Mouse (Mus musculus): ENCODE data around the gene Trnp1. TPM values are rescaled to one million over a fixed set of nuclear protein-coding genes. Genes with fewer than 3 reads are reported as not detected.

Trnp1 gene
- polyA plus RNA-seq, 1 experiment from 2014 or later: not detected

DNA sequence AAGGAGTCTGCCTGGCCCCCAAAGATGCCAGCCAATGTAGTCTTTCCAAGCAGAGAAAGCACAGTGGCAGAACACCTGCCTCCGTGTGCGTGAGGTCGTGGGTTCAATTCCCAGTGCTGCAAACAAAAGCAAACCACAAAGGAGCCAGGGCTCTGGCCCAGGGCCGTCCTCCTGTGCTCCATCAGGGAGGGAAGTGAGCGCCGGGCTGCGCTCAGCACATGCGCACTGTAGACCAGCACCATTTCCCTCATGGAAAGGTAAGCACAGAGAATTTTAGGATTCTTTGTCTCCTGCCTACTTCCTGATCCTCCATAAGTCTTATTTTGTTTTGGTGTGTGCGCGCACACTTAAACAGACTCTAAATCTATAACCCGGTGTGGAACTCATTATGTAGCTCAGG lies 50.4 kb downstream of the Trnp1 start:
- no peak for ATAC-seq
- H3K4me1 ChIP-seq (ENCODE audit: insufficient read depth): no peaks in the 10 kb centered on the region
- H3K4me3 ChIP-seq (ENCODE audit: low read depth, low read length): no peak overlapping the region
- H3K9ac ChIP-seq (replicated peaks): no peak overlapping the region
- no peaks in the 10 kb centered on the region for H3K9me3 ChIP-seq (ENCODE audit: low read length)
- no peaks in the 10 kb centered on the region for H3K36me3 ChIP-seq (replicated peaks; ENCODE audit: insufficient read depth, low read length)
- H3K27ac ChIP-seq (ENCODE audit: low read depth): no peak overlapping the region
- DNase-seq: no peak
- 68% methylated on average over 11 of the region's 11 CpGs for WGBS (ENCODE audit: insufficient replicate concordance)
- no peak for TF ChIP-seq CTCF (IDR thresholded peaks at IDR 0.05; ENCODE audit: low read depth)
- TF ChIP-seq EP300 (IDR thresholded peaks at IDR 0.05; ENCODE audit: low read depth): no peak
- no peak overlapping the region for H3K4me2 ChIP-seq (ENCODE audit: low read depth, low read length)
- H3K27me3 ChIP-seq (ENCODE audit: insufficient read depth, low read length): no peaks in the 10 kb centered on the region

GRCm38 (mm10) chr4:133447366-133447765 lies 51.0 kb downstream of the Trnp1 start:
- Histone ChIP-seq H3K27me3 (ENCODE audit: insufficient read depth, low read length) (no peaks in the 10 kb centered on the region), H3K36me3 (replicated peaks; ENCODE audit: insufficient read depth, low read length) (no peaks in the 10 kb centered on the region), H3K9ac (replicated peaks) (no peak overlapping the region), H3K4me2 (ENCODE audit: low read depth, low read length) (no peak overlapping the region), H3K9me3 (ENCODE audit: low read length) (no peaks in the 10 kb centered on the region), H3K4me3 (ENCODE audit: low read depth, low read length) (no peak overlapping the region), H3K27ac (ENCODE audit: low read depth) (no peak overlapping the region), H3K4me1 (ENCODE audit: insufficient read depth) (no peaks in the 10 kb centered on the region)
- ATAC-seq (no peak), DNase-seq (no peak)
- TF ChIP-seq EP300 (IDR thresholded peaks at IDR 0.05; ENCODE audit: low read depth) (no peak), CTCF (IDR thresholded peaks at IDR 0.05; ENCODE audit: low read depth) (no peak)
- 53% methylated on average over 5 of the region's 5 CpGs for WGBS (ENCODE audit: insufficient replicate concordance)

GRCm38 (mm10) chr4:133445727-133446126 lies 52.6 kb downstream of the Trnp1 start:
- H3K4me1 ChIP-seq (ENCODE audit: insufficient read depth): no peaks in the 10 kb centered on the region
- no peaks in the 10 kb centered on the region for H3K36me3 ChIP-seq (replicated peaks; ENCODE audit: insufficient read depth, low read length)
- no peak overlapping the region for H3K27ac ChIP-seq (ENCODE audit: low read depth)
- DNase-seq (no peak), ATAC-seq (no peak)
- H3K4me2 ChIP-seq (ENCODE audit: low read depth, low read length): no peak overlapping the region
- H3K9me3 ChIP-seq (ENCODE audit: low read length): no peaks in the 10 kb centered on the region
- no peak overlapping the region for H3K4me3 ChIP-seq (ENCODE audit: low read depth, low read length)
- TF ChIP-seq EP300 (IDR thresholded peaks at IDR 0.05; ENCODE audit: low read depth): no peak
- no peak for TF ChIP-seq CTCF (IDR thresholded peaks at IDR 0.05; ENCODE audit: low read depth)
- no peaks in the 10 kb centered on the region for H3K27me3 ChIP-seq (ENCODE audit: insufficient read depth, low read length)
- no peak overlapping the region for H3K9ac ChIP-seq (replicated peaks)
- WGBS (ENCODE audit: insufficient replicate concordance): 79% methylated on average over 5 of the region's 5 CpGs

GRCm38 (mm10) chr4:133443085-133443484 lies 55.3 kb downstream of the Trnp1 start:
- H3K27ac ChIP-seq (ENCODE audit: low read depth): no peak overlapping the region
- 60% methylated on average over 5 of the region's 5 CpGs for WGBS (ENCODE audit: insufficient replicate concordance)
- no peak overlapping the region for H3K9ac ChIP-seq (replicated peaks)
- ATAC-seq (no peak), DNase-seq (no peak)
- H3K36me3 ChIP-seq (replicated peaks; ENCODE audit: insufficient read depth, low read length): no peaks in the 10 kb centered on the region
- H3K27me3 ChIP-seq (ENCODE audit: insufficient read depth, low read length): peaks cover 6% of the 10 kb centered on the region; the same call in 1 of the 2 replicates
- H3K4me3 ChIP-seq (ENCODE audit: low read depth, low read length): no peak overlapping the region
- no peaks in the 10 kb centered on the region for H3K4me1 ChIP-seq (ENCODE audit: insufficient read depth)
- no peaks in the 10 kb centered on the region for H3K9me3 ChIP-seq (ENCODE audit: low read length)
- no peak for TF ChIP-seq EP300 (IDR thresholded peaks at IDR 0.05; ENCODE audit: low read depth)
- no peak for TF ChIP-seq CTCF (IDR thresholded peaks at IDR 0.05; ENCODE audit: low read depth)
- H3K4me2 ChIP-seq (ENCODE audit: low read depth, low read length): no peak overlapping the region

DNA sequence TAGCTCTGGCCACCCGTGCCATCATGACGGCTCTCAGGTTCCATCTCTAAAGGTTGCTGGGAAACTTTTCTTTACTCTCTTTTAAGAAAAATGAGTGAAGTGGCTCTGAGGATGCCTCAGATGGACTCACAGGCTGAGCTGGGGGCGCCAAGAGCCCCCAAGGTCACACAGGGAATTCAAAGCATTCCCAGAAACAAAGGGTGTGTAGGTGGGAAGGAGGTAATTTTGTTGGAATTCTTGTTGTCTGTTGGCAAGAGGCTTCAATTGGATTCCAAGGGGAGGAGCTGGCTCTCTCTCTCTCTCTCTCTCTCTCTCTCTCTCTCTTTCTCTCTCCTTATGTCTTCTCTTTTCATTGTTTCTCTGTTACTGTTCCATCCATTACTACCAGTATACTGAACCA lies 56.2 kb downstream of the Trnp1 start:
- H3K9me3 ChIP-seq (ENCODE audit: low read length): no peaks in the 10 kb centered on the region
- DNase-seq (no peak), ATAC-seq (no peak)
- no peaks in the 10 kb centered on the region for H3K4me1 ChIP-seq (ENCODE audit: insufficient read depth)
- H3K4me2 ChIP-seq (ENCODE audit: low read depth, low read length): no peak overlapping the region
- H3K9ac ChIP-seq (replicated peaks): no peak overlapping the region
- H3K36me3 ChIP-seq (replicated peaks; ENCODE audit: insufficient read depth, low read length): no peaks in the 10 kb centered on the region
- H3K4me3 ChIP-seq (ENCODE audit: low read depth, low read length): no peak overlapping the region
- WGBS (ENCODE audit: insufficient replicate concordance): 49% methylated on average over 3 of the region's 3 CpGs
- H3K27ac ChIP-seq (ENCODE audit: low read depth): no peak overlapping the region
- H3K27me3 ChIP-seq (ENCODE audit: insufficient read depth, low read length): peaks cover 6% of the 10 kb centered on the region; the same call in 1 of the 2 replicates
- TF ChIP-seq CTCF (IDR thresholded peaks at IDR 0.05; ENCODE audit: low read depth): no peak

Other genes with a start within 250 kb of the Trnp1 start
- gene Sytl1, start 235.4 kb downstream of the Trnp1 start, polyA plus RNA-seq (2015; fragmentation: Nextera tagmentation; extraction: Ambion mirVana): 1.0 and 1.3 TPM in 2 replicates
- 29.6 and 30.8 TPM in 2 replicates for gene Tmem222, start 220.8 kb downstream of the Trnp1 start, polyA plus RNA-seq (2015; fragmentation: Nextera tagmentation; extraction: Ambion mirVana)
- 5.3 and 5.5 TPM in 2 replicates for gene Wdtc1, start 145.1 kb downstream of the Trnp1 start, polyA plus RNA-seq (2015; fragmentation: Nextera tagmentation; extraction: Ambion mirVana)
- gene Slc9a1, start 128.8 kb downstream of the Trnp1 start, polyA plus RNA-seq (2015; fragmentation: Nextera tagmentation; extraction: Ambion mirVana): 1.8 TPM in 2 replicates
- gene Tent5b, start 18.4 kb downstream of the Trnp1 start, polyA plus RNA-seq (2015; fragmentation: Nextera tagmentation; extraction: Ambion mirVana): 0.07 and 0.08 TPM in 2 replicates
- 5.5 and 5.9 TPM in 2 replicates for gene Kdf1, start 20.4 kb upstream of the Trnp1 start, polyA plus RNA-seq (2015; fragmentation: Nextera tagmentation; extraction: Ambion mirVana)
- gene Nudc, start 47.4 kb upstream of the Trnp1 start, polyA plus RNA-seq (2015; fragmentation: Nextera tagmentation; extraction: Ambion mirVana): 118 and 129 TPM in 2 replicates
- 32.7 and 44.1 TPM in 2 replicates for gene Nr0b2, start 54.8 kb upstream of the Trnp1 start, polyA plus RNA-seq (2015; fragmentation: Nextera tagmentation; extraction: Ambion mirVana)
- 4.5 and 5.3 TPM in 2 replicates for gene Gpatch3, start 76.2 kb upstream of the Trnp1 start, polyA plus RNA-seq (2015; fragmentation: Nextera tagmentation; extraction: Ambion mirVana)
- 10.2 and 10.9 TPM in 2 replicates for gene Gpn2, start 85.8 kb upstream of the Trnp1 start, polyA plus RNA-seq (2015; fragmentation: Nextera tagmentation; extraction: Ambion mirVana)
- 0.40 and 0.59 TPM in 2 replicates for gene Sfn, start 103.6 kb upstream of the Trnp1 start, polyA plus RNA-seq (2015; fragmentation: Nextera tagmentation; extraction: Ambion mirVana)
- 2.1 and 2.6 TPM in 2 replicates for gene Zdhhc18, start 151.6 kb upstream of the Trnp1 start, polyA plus RNA-seq (2015; fragmentation: Nextera tagmentation; extraction: Ambion mirVana)
- 5.2 and 5.9 TPM in 2 replicates for gene Pigv, start 174.1 kb upstream of the Trnp1 start, polyA plus RNA-seq (2015; fragmentation: Nextera tagmentation; extraction: Ambion mirVana)